Mouse (Mus musculus) right cerebral cortex, postnatal 10 days (tissue): Measurements from ENCODE around the gene Thnsl1.
"Not testable (repeated sequence)": the region's sequence is repeated elsewhere in the genome, so short reads cannot be mapped to it uniquely, and the experiment has no call there.

Source experiments
- DNase-seq, 2 experiments: peaks; one replicate each; pipeline ENCODE4 v3.0.0; 2021; ENCODE audit warnings: low spot score in 2 of 2

The Thnsl1 gene

DNA sequence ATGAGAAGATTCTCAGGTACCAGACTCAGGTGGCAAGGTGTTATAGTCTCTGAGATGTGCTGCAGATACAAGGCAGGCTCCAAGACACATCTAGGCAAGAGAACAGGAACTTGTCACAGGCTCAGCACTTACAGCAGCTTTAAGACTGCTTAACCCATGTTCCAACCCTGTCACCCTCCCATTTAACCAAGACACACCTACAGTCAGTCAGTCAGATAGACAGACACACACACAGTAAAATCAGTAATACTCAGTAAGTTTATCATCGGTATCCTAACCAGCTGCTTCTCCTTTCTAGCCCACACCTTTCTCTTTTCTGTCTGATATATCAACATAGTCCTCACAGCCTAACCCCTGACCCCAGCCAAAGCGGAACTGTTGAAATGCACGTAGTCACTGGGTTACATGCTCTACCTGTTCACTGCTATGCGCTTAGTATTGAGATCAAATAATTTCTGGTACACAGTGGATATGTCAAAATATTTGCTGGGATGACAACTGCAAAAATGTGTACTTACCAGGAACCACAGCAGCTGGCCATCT, 30.4 kb downstream of the Thnsl1 start:
- DNase-seq, result no peak

DNA sequence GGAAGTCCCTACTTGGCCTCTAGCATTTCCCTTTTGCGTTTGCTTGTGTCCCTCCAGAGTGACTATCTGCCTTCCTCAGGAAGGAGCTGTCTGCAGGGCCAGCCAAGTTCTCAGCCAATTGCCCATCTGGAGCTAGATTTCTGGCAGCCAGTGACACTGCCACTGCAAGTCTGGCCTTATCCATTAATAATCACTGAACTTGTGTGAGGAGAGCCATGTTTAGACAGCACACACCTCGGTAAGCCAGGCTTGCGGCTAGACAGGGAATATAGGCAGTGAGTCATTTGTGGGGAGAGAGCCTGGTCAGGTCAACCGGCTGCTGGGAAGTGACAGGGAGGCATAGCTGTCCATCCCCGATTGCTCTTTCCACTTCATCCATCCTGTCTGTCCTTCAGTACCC, 31.3 kb downstream of the Thnsl1 start:
- DNase-seq, result no peak

DNA sequence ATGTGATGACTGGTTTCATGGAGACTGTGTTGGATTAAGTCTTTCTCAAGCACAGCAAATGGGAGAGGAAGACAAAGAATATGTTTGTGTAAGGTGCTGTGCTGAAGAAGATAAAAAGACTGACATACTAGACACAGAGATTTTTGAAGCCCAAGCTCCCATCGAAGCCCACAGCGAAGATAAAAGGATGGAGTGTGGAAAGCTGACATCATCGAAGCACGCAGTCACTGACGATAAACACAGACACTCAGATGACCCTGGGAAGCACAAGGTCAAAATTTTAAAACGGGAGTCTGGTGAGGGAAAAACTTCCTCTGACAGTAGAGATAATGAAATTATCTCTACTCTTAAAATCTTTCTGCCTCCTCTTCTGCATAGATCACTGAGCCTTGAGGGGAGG, 38.6 kb downstream of the Thnsl1 start:
- DNase-seq, result not testable (repeated sequence)

DNA sequence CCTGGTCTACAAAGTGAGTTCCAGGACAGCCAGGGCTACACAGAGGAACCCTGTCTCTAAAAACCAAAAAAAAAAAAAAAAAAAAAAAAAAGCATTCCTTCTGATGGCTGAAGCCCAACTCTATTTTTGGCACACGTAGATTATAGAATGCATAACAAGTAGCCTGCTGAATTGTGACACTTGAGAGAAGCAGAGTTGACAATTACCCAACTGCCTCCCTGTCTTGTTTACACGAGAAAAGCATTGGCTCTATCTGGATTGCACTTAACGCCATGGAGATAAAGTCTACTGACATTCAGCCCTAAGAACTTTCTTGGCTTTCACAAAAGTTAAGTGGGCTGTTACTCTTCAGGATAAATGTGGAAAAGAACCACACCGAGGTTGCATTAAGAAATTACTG, 39.5 kb downstream of the Thnsl1 start:
- DNase-seq, result no peak

DNA sequence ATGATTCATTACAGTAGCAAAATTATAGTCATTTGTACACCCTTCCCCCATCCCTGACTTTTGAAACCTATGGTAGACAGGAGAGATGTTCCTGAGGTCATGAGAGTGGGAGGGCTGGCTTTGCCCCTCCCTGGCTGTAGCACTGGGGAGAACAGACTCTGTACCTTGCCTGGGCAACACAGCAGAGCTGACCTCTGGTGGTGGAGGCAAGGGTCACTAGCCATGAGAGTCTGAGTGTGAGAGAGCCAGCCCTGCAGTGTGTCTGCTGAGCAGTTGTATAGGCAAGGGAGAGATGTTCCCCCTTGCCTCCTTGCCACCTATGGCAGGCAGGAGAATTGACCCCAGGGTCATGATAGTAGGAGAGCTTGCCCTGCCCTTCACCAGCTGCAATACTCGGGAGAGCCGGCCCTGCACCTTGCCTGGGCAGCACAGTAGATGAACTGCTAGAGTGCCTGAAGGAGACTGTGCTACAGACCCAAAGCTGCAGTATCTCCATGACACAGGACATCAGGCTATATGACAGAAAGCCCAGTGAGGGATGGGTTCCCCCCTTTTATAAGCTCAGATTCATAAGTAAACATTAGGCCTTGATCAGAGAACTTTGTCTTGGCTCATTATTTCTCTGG, 40.1 kb downstream of the Thnsl1 start:
- DNase-seq, result no peak

DNA sequence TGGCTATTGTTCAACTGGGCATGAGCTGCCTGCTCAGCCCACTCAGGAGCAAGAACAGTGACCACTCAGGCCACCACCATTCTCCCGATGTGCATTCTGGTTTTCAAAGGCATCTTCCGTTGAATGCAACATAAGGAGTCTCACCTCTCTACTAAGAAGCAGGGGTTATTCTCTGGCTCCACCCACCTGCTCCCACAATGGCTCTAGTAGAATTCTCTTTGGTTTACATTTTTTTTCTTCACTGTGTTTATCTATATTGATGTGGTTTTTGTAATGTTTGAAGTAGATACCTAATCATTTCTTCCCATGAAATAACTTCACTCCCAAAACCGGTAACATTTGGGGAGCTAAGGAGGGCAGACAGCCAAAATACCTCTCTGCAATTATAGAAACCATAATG, 48.1 kb downstream of the Thnsl1 start:
- no peak for DNase-seq

DNA sequence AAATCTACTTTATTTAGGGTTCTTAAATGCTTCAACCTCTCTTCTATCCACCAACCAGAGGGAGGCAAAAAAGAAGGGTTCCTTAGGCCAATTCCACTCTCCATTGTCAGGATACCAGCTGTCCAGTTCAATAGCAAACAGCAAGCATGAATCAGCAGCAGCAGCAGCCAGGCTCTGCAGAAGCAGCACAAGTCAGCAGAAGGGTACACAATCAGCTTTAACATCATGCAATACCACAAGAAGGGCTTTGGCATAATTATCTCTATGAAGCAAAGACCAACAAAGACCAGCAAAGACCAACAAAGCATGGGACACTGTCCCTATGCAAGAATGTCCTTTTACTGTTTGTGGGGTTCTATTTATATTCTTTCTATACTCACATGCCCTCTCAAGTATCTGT, 48.8 kb downstream of the Thnsl1 start:
- no peak for DNase-seq

DNA sequence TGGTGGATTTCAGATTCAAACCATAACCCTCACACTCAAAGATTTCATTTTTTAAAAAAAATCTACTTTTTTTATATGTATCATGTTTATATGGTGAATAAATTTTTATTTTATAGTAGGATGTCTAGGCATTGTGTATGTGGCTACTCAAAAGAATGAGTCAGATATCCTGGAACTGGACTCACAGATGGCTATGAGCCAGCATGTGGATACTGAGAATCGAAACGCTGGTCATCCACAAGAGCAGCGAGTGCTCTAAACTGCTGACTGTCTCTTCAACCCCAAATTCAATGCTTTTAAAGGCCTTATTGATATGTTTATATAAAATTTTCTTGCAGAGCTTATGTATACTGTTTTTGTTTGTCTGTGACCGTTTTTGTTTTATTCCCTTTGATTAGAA, 52.8 kb downstream of the Thnsl1 start:
- DNase-seq, result no peak

DNA sequence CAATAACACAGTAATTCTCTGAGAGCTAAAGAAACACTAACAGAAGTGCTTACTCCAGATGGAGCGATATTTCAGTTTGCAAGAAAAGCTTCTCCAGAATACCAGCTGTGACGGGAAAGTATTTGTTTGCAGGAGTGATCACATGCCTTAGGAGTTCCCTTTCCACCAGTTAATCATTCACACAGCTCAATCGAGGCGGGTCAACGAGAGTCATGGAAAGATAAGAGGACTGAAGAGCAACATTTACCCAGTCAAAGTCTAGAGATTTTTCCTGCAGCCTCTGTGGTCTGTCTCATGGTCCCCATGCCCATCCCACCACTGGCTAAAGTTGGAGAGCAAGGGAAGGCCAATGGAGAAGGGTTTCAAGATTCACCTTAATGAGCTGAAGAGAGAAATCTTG, 53.6 kb downstream of the Thnsl1 start:
- no peak for DNase-seq

DNA sequence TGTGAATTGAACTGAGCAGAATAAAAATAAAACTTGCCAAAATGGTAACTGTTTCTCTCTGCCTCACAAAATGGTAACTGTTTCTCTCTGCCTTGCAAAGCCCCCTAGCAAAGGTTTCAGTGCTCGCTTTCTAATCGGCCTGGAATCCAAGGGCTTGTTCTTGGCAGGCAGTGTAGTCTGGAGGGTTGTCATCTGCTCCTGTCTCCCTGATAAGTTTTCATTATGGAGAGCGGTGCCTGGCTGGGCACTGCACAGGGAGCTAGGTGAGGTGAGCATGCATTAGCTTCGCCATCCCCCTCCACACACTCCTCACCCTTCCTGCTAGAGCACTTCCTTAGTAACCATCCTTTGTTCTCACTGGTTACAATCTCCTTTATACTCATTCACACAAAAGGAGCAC, 54.5 kb downstream of the Thnsl1 start:
- no peak for DNase-seq

DNA sequence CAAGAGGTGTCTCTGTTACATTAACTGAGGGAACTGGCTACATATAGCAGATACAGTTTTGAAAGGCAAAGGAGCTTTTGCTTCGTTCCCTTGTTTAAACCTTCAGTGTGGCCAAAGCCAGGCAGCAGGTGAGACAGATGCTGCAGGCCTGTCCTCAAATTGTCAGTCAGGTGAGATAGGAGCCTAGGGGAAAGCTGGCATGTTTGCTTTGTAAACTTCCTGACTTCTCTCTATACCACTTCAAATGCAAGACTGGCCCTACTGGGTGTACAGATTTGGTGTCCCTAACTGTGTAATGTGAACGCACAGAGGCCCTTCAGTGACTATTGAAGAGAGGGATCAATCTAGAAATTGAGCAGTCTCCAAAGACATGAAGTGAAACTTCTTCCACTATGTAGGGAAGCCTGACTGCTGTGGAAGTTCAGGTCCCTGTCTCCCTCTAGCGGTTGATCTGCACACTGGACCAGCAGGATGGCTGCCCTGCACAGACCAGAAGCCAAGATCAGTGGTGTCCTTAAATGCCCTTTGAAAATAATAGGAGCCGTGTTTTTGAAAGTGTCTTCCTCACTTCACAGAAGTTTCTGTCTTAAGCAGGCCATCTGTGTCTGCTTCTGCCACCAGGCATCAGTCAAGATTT, 56.0 kb downstream of the Thnsl1 start:
- peak; percentile 74 to 75 for DNase-seq

DNA sequence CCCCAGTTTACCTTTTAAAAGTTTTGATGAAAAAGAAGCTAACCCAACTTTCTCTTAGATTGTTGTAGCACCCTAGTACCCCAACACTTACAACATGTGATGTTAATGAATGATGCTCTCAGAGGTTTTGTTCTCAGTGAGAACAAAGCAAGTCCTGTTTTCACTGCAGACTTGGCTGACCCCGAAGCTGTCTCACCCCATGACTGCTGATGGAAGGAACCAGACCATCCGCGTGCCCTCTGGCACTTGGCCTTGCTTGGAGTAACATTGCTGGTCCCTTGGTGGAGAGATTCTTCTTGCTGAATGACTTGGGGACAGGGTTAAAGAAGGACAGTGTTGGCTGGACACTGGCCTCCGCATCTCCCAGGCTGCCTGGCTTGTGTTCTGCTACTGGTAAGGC, 58.5 kb downstream of the Thnsl1 start:
- DNase-seq, result no peak
